Mouse (Mus musculus) embryonic stem cell, embryonic (primary cell): ENCODE measurements around the gene Uckl1.

Experiments used
- CTCF ChIA-PET, 4 experiments: fragments of 300-600 bp in 2 of 4; fragments of 350-600 bp in 2 of 4; sonication (Branson Sonifier 250); formaldehyde crosslinking; loops; one replicate each; lab custom pipeline; 2022; ENCODE audit warnings: inconsistent platforms in 2 of 4; lab: Charles Lee
- POLR2A ChIA-PET, 4 experiments: fragments of 300-600 bp in 2 of 4; fragments of 350-600 bp in 2 of 4; sonication (Branson Sonifier 250); formaldehyde crosslinking; loops; one replicate each; lab custom pipeline; 2022; ENCODE audit warnings: antibody characterized with exemption in 4 of 4, inconsistent platforms in 1 of 4; lab: Charles Lee

The Uckl1 gene

DNA sequence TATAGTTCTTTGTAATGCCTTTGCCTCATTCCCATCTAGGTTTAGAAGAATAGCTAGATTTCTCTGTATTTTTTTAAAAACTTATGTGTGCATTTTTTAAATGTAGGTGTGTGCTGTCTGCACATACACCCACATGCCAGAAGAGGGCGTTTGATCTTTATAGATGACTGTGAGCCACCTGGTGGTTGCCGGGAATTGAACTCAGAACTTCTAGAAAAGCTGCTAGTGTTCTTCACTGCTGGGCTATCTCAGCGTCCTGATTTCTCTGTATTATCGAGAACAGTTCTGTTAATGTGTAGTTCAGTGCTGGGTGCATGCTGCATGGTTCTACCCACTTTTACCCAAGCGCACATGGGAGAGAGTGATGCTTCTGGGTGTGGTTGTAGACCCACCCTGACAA lies 61.9 kb downstream of the Uckl1 start:
- ChIA-PET CTCF (interaction anchor here (0.5 to 2.7 kb wide), 57 partner anchors 9 to 556 kb away, joined by 3 to 16 read pairs (median 4); partner anchors contain the start of genes Tpd52l2 (in 2 of the 4), Abhd16b (in 1 of the 4), Arfgap1 (in 1 of the 4) and Ppdpf (in 1 of the 4)), POLR2A (interaction anchor here (0.6 to 9.5 kb wide), 21 partner anchors 8 to 216 kb away, joined by 3 to 95 read pairs (median 4); partner anchors contain the start of genes Samd10 (in 2 of the 4), Arfrp1 (in 1 of the 4), Tpd52l2 (in 1 of the 4) and Zgpat (in 1 of the 4))

GRCm38 (mm10) chr2:181521491-181521890 lies 63.2 kb downstream of the Uckl1 start:
- CTCF ChIA-PET = interaction anchor here in 1 of 4 experiments (2.7 kb wide), 1 partner anchor 157 kb away, joined by 15 read pairs; no protein-coding TSS in a partner anchor
- POLR2A ChIA-PET = interaction anchor here in 3 of 4 experiments (0.6 to 9.5 kb wide), 16 partner anchors 9 to 333 kb away, joined by 3 to 95 read pairs (median 16); partner anchors contain the start of genes Abhd16b (in 2 of the 3) and Tpd52l2 (in 2 of the 3)

DNA sequence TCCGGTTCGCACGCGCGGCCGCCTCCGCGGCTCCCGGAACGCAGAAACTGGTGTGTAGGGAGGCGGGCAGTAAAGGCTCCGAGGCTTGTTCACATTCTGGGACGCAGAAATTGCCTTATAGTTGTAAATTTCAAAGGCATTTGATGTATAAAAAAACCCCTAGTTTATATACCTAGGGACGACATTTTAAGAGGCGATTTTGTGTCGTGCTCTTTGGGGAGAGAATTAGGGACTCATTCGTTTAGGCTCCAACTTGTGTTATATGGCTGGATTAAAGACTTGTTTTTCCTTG lies 63.8 kb downstream of the Uckl1 start:
- POLR2A ChIA-PET = interaction anchor here (0.8 to 9.5 kb wide), 57 partner anchors 8 to 811 kb away, joined by 3 to 95 read pairs (median 6); partner anchors contain the start of genes Tpd52l2 (in 3 of the 4), Abhd16b (in 2 of the 4), Arfrp1 (in 2 of the 4) and Samd10 (in 2 of the 4)
- CTCF ChIA-PET = interaction anchor here in 1 of 4 experiments (1.2 to 2.7 kb wide), 6 partner anchors 8 to 158 kb away, joined by 3 to 15 read pairs (median 6); partner anchors contain the start of genes Abhd16b and Tpd52l2

DNA sequence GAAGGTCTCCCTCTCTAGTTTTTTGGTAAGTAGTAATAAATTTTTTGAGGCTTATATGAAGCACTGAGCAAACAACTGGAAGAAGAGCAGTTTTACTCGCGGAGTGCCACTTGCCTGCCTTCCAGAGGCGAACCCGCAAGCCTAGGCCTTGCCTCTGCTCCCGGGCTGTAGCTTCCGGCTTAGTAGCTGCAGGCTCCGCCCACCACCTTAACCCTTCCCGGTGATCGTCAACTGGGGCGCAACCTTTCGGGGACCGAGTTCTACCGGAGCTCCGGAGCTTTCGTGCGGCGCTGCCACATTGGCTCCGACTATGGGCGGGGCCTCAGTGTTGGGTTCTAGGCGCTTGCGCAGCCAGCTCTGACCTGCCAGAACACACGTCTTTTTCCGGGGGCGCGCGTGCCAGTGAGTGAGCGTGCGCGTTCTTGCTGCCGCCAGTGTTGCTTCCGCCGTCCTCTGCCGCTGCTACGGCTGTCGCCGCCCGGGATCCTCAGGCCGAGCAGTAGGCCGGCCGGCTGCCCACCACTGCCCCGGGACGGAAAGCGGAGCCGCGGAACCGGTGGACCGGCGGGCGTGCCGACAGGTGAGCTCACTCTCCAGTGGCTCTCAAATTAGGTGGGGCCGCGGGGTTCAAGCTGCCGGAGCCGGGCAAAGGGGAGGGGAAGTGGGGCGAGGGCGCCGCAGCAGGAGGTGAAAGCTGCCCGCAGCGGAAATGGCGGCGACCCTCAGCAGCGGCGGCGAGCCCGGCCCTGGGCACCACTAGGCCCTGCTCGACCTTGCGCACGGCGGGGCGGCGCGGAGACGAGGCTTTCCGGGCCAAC lies 64.4 kb downstream of the Uckl1 start, which contains the start of gene Dnajc5:
Dnajc5 (plus strand) TSS at position 368 of the 818 bp plus-strand sequence.
- ChIA-PET POLR2A (interaction anchor here (0.6 to 9.5 kb wide), 108 partner anchors 9 to 811 kb away, joined by 3 to 95 read pairs (median 4); partner anchors contain the start of genes Samd10 (in 4 of the 4), Tpd52l2 (in 4 of the 4), Abhd16b (in 2 of the 4) and Arfrp1 (in 2 of the 4)), CTCF (interaction anchor here (0.6 to 2.7 kb wide), 22 partner anchors 8 to 524 kb away, joined by 3 to 15 read pairs (median 4); partner anchors contain the start of genes Tpd52l2 (in 2 of the 4), Abhd16b (in 1 of the 4) and Ppdpf (in 1 of the 4))

DNA sequence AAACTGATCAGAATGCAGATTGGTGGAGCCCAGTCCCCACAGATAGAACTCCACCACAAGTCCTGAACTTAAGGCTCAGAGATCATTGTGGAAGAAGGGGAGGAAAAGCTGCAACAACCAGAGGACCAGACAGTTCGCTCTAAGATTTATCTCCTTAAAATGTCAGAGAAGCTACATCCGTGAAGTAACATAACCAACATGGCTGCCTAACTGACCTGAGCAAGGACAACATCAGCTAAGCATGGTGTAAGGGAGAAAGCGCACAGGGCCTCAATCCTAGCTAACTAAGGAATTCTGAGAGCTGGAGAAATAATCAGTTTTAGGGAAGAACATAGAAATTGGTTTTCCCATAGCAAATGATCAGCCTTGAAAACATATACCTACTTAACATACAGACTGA lies 65.5 kb downstream of the Uckl1 start:
- CTCF ChIA-PET = interaction anchor here (1.1 to 2.1 kb wide), 7 partner anchors 11 to 160 kb away, joined by 3 to 7 read pairs (median 5); partner anchors contain the start of gene Tpd52l2 (in 1 of the 4)
- POLR2A ChIA-PET = interaction anchor here in 3 of 4 experiments (0.6 to 9.5 kb wide), 52 partner anchors 8 to 332 kb away, joined by 3 to 95 read pairs (median 5); partner anchors contain the start of genes Tpd52l2 (in 3 of the 3), Abhd16b (in 2 of the 3), Ppdpf (in 2 of the 3) and Samd10 (in 2 of the 3)
